Mouse (Mus musculus) kidney, postnatal 0 days (tissue): ENCODE measurements around the gene Adcy7. TPM values are rescaled to one million over a fixed set of nuclear protein-coding genes. Genes with fewer than 3 reads are reported as not detected.

Experiments used
- ATAC-seq: fragments of 200-750 bp; cut with Nextera tagmentation; replicated peaks from 2 replicates; pipeline ENCODE4 v1.8.0; 2017; ENCODE audit warnings: low read depth, moderate number of reproducible peaks, moderate TSS enrichment, moderate library complexity; ENCODE audit not compliant: low FRiP score
- DNase-seq: peaks from one replicate; pipeline ENCODE4 v3.0.0-alpha.2; 2016; ENCODE audit warnings: low spot score
- H3K27ac ChIP-seq: fragments of 300-500 bp; sonication (generic); 2 replicates; pipeline ENCODE4 v1.5.1; 2014; ENCODE audit warnings: mild to moderate bottlenecking
- H3K27me3 ChIP-seq: fragments of 300-500 bp; sonication (generic); 2 replicates; pipeline ENCODE4 v1.6.1; 2014; ENCODE audit warnings: low read length, mixed read lengths; ENCODE audit not compliant: insufficient read depth
- H3K36me3 ChIP-seq: fragments of 300-500 bp; sonication (generic); 2 replicates; pipeline ENCODE4 v1.6.1; 2014; ENCODE audit warnings: low read length, mixed read lengths; ENCODE audit not compliant: insufficient read depth
- H3K4me1 ChIP-seq: fragments of 300-500 bp; sonication (generic); replicated peaks from 2 replicates; pipeline ENCODE4 v1.6.1; 2014; ENCODE audit warnings: antibody characterized with exemption, low read length, mixed read lengths; ENCODE audit not compliant: insufficient read depth
- H3K4me2 ChIP-seq: fragments of 300-500 bp; sonication (generic); 2 replicates; pipeline ENCODE4 v1.6.1; 2014; ENCODE audit warnings: mild to moderate bottlenecking, low read length, moderate library complexity, mixed read lengths
- H3K4me3 ChIP-seq: fragments of 300-500 bp; sonication (generic); replicated peaks from 2 replicates; pipeline ENCODE4 v1.5.1; 2014; ENCODE audit warnings: low read depth, low read length
- H3K9ac ChIP-seq: fragments of 300-500 bp; sonication (generic); 2 replicates; pipeline ENCODE4 v1.6.1; 2014; ENCODE audit warnings: low read depth, low read length
- H3K9me3 ChIP-seq: fragments of 300-500 bp; sonication (generic); replicated peaks from 2 replicates; pipeline ENCODE4 v1.6.1; 2016; ENCODE audit warnings: low read length, inconsistent platforms, mixed read lengths
- CTCF ChIP-seq: IDR thresholded peaks from 2 replicates; pipeline ENCODE4 v1.5.1; 2016; ENCODE audit warnings: antibody characterized with exemption, low read depth, mild to moderate bottlenecking, moderate library complexity
- WGBS: fragments of 180-500 bp; shearing (Covaris S2); extraction: QIAGEN DNeasy Blood & Tissue Kit; methylation state at CpG from one replicate; pipeline ENCODE4 v1.1.7; 2014; 5-methylcytosine and 5-hydroxymethylcytosine counted together
- polyA plus RNA-seq: library from polyadenylated mRNA; unstranded; fragments of >200 nt; fragmentation: Nextera tagmentation; extraction: Ambion mirVana; gene quantifications from 2 replicates; pipeline ENCODE4 v1.2.1, GENCODE M21; 2015

The Adcy7 gene
- polyA plus RNA-seq, 1 experiment from 2014 or later = 4.3 TPM

- ATAC-seq = no peak
- 67% methylated on average over 12 of the region's 12 CpGs for WGBS
Measured at GRCm38 (mm10) chr8:88288622-88289242, 16.5 kb downstream of the Adcy7 start.

GRCm38 (mm10) chr8:88289901-88290300, 17.7 kb downstream of the Adcy7 start:
- no peaks in the 10 kb centered on the region for H3K27me3 ChIP-seq
- ATAC-seq (no peak), DNase-seq (no peak)
- no peak overlapping the region for H3K4me2 ChIP-seq
- H3K27ac ChIP-seq = no peak overlapping the region
- no peaks in the 10 kb centered on the region for H3K9me3 ChIP-seq
- H3K9ac ChIP-seq = no peak overlapping the region
- no peaks in the 10 kb centered on the region for H3K4me1 ChIP-seq
- 53% methylated on average over 1 of the region's 1 CpGs for WGBS
- H3K36me3 ChIP-seq = no peaks in the 10 kb centered on the region
- TF ChIP-seq CTCF = no peak
- H3K4me3 ChIP-seq = no peak overlapping the region

More at GRCm38 (mm10) chr8:88288622-88289242, 16.5 kb downstream of the Adcy7 start:
- H3K36me3 ChIP-seq = no peaks in the 10 kb centered on the region
- H3K4me2 ChIP-seq = no peak overlapping the region
- no peak for DNase-seq
- H3K4me1 ChIP-seq = no peaks in the 10 kb centered on the region
- H3K4me3 ChIP-seq = no peak overlapping the region
- H3K9me3 ChIP-seq = no peaks in the 10 kb centered on the region
- H3K27me3 ChIP-seq = no peaks in the 10 kb centered on the region
- TF ChIP-seq CTCF = no peak
- H3K27ac ChIP-seq = no peak overlapping the region
- 0 out of 2 replicates have a peak overlapping the region, but pooled peaks have one; percentile 27 for H3K9ac ChIP-seq

- H3K4me1 ChIP-seq = no peaks in the 10 kb centered on the region
- WGBS = 82% methylated on average over 13 of the region's 13 CpGs
- H3K9ac ChIP-seq = no peak overlapping the region
- H3K4me3 ChIP-seq = no peak overlapping the region
- H3K4me2 ChIP-seq = no peak overlapping the region
- no peak for DNase-seq
- ATAC-seq = no peak
- no peaks in the 10 kb centered on the region for H3K27me3 ChIP-seq
- TF ChIP-seq CTCF = no peak
- no peaks in the 10 kb centered on the region for H3K36me3 ChIP-seq
- H3K27ac ChIP-seq = no peak overlapping the region
- no peaks in the 10 kb centered on the region for H3K9me3 ChIP-seq
Measured at GRCm38 (mm10) chr8:88290326-88291304, 18.4 kb downstream of the Adcy7 start.

GRCm38 (mm10) chr8:88291305-88291690, 19.1 kb downstream of the Adcy7 start:
- ATAC-seq = no peak
- H3K4me2 ChIP-seq = no peak overlapping the region
- H3K27ac ChIP-seq = no peak overlapping the region
- H3K36me3 ChIP-seq = no peaks in the 10 kb centered on the region
- H3K4me3 ChIP-seq = no peak overlapping the region
- no peaks in the 10 kb centered on the region for H3K27me3 ChIP-seq
- DNase-seq = no peak
- no peak for TF ChIP-seq CTCF
- no peaks in the 10 kb centered on the region for H3K9me3 ChIP-seq
- H3K9ac ChIP-seq = no peak overlapping the region
- no peaks in the 10 kb centered on the region for H3K4me1 ChIP-seq
- 84% methylated on average over 11 of the region's 11 CpGs for WGBS

- 78% methylated on average over 3 of the region's 3 CpGs for WGBS
- Histone ChIP-seq H3K4me1 (no peaks in the 10 kb centered on the region; the same call in 1 of the 2 replicates), H3K4me3 (no peak overlapping the region), H3K36me3 (no peaks in the 10 kb centered on the region), H3K4me2 (no peak overlapping the region), H3K9me3 (no peaks in the 10 kb centered on the region), H3K9ac (no peak overlapping the region), H3K27ac (no peak overlapping the region), H3K27me3 (no peaks in the 10 kb centered on the region)
- no peak for DNase-seq
- ATAC-seq = no peak
- no peak for TF ChIP-seq CTCF
Measured at GRCm38 (mm10) chr8:88292926-88293325, 20.7 kb downstream of the Adcy7 start.

GRCm38 (mm10) chr8:88293590-88294356, 21.6 kb downstream of the Adcy7 start:
- Histone ChIP-seq H3K9me3 (no peaks in the 10 kb centered on the region), H3K4me2 (no peak overlapping the region), H3K4me1 (no peaks in the 10 kb centered on the region; the same call in 1 of the 2 replicates), H3K4me3 (no peak overlapping the region), H3K9ac (no peak overlapping the region), H3K27ac (no peak overlapping the region), H3K36me3 (no peaks in the 10 kb centered on the region), H3K27me3 (no peaks in the 10 kb centered on the region)
- no peak for TF ChIP-seq CTCF
- ATAC-seq = no peak
- DNase-seq = no peak
- 89% methylated on average over 9 of the region's 9 CpGs for WGBS
